Mouse (Mus musculus) neural tube, embryonic 11.5 days (tissue): ENCODE measurements around the gene Castor1. TPM values are rescaled to one million over a fixed set of nuclear protein-coding genes. Genes with fewer than 3 reads are reported as not detected.

Experiments used
- ATAC-seq: fragments of 200-750 bp; cut with Nextera tagmentation; 2 replicates; pipeline ENCODE4 v1.8.0; 2017; ENCODE audit warnings: moderate number of reproducible peaks, mild to moderate bottlenecking, moderate TSS enrichment, moderate library complexity; ENCODE audit not compliant: insufficient read depth, low FRiP score, low TSS enrichment
- DNase-seq: peaks from one replicate; pipeline ENCODE4 v3.0.0-alpha.2; 2015; ENCODE audit warnings: low spot score
- H3K27ac ChIP-seq: fragments of 300-500 bp; sonication (generic); 2 replicates; pipeline ENCODE4 v1.5.1; 2014; ENCODE audit warnings: low read depth, mild to moderate bottlenecking, low read length
- H3K27me3 ChIP-seq: fragments of 300-500 bp; sonication (generic); 2 replicates; pipeline ENCODE4 v1.6.1; 2014; ENCODE audit warnings: mild to moderate bottlenecking, low read length, mixed read lengths; ENCODE audit not compliant: control insufficient read depth, insufficient read depth
- H3K36me3 ChIP-seq: fragments of 300-500 bp; sonication (generic); 2 replicates; pipeline ENCODE4 v1.6.1; 2014; ENCODE audit warnings: mild to moderate bottlenecking, low read length, moderate library complexity, mixed read lengths; ENCODE audit not compliant: control insufficient read depth, insufficient read depth
- H3K4me1 ChIP-seq: fragments of 300-500 bp; sonication (generic); 2 replicates; pipeline ENCODE4 v1.6.1; 2014; ENCODE audit warnings: low read length, mixed read lengths; ENCODE audit not compliant: control insufficient read depth, insufficient read depth
- H3K4me2 ChIP-seq: fragments of 300-500 bp; sonication (generic); 2 replicates; pipeline ENCODE4 v1.6.1; 2014; ENCODE audit warnings: low read depth, mild to moderate bottlenecking, moderate library complexity
- H3K4me3 ChIP-seq: fragments of 300-500 bp; sonication (generic); 2 replicates; pipeline ENCODE4 v1.5.1; 2014; ENCODE audit warnings: low read depth, low read length
- H3K9ac ChIP-seq: fragments of 300-500 bp; sonication (generic); 2 replicates; pipeline ENCODE4 v1.6.1; 2014; ENCODE audit warnings: mild to moderate bottlenecking, low read length
- H3K9me3 ChIP-seq: fragments of 300-500 bp; sonication (generic); 2 replicates; pipeline ENCODE4 v1.6.1; 2016; ENCODE audit warnings: low read length; ENCODE audit not compliant: control insufficient read depth
- WGBS: fragments of 180-500 bp; shearing (Covaris S2); extraction: QIAGEN DNeasy Blood & Tissue Kit; methylation state at CpG from one replicate; pipeline ENCODE4 v1.1.7; 2014; 5-methylcytosine and 5-hydroxymethylcytosine counted together
- polyA plus RNA-seq: library from polyadenylated mRNA; unstranded; fragments of >200 nt; fragmentation: Nextera tagmentation; extraction: Ambion mirVana; gene quantifications from 2 replicates; pipeline ENCODE4 v1.2.1, GENCODE M21; 2014

Gene Castor1
- polyA plus RNA-seq, 1 experiment from 2014 or later = 2.1 TPM

DNA sequence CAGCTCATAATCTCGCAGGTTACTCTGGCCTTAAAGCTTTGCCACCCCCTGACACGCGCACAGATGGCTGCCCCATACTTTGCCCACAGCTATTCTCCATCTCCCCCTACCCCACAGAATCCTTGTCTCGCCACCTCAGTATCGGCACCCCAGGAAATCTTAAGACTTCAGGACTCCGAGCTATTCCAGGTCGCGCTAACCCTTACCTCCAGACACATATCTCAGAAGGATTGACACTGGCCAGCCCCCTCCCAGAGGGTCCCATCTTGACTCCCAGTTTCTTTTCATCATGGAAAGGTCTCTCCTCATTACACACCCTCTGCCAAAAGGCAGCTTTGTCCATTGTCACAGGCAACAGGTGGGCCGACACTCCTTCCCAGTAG is 30.7 kb upstream of the Castor1 start:
- Histone ChIP-seq H3K36me3 (no peaks in the 10 kb centered on the region), H3K4me1 (peaks cover 5% of the 10 kb centered on the region), H3K4me2 (peak overlapping the region; percentile 90), H3K9ac (peak overlapping the region; percentile 86), H3K27me3 (no peaks in the 10 kb centered on the region), H3K9me3 (no peaks in the 10 kb centered on the region), H3K4me3 (peak overlapping the region; percentile 83), H3K27ac (no peak overlapping the region)
- 21% methylated on average over 9 of the region's 9 CpGs for WGBS
- ATAC-seq (peak; percentile 25; the same call in 1 of the 2 replicates), DNase-seq (no peak)

DNA sequence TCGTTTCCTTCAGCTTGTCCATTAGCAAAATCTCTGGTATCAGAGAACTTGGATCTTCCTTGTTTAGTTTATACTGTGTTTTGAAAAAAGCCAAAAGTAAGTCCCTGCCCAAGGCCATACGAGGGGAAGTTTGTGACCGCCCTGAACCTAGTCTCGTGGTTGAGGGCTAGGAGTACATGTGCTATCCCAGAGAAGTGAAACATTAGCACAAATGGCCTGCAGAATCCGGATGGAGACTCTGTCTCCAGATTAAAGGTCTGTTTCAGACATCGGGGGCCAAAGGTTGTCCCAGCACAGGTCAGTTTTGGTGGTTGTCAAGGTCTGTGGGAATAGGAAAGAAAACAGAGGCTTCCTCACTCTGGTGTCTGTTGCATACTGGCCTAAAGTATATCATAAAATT is 28.8 kb upstream of the Castor1 start:
- Histone ChIP-seq H3K4me3 (no peak overlapping the region), H3K27me3 (no peaks in the 10 kb centered on the region), H3K36me3 (no peaks in the 10 kb centered on the region), H3K9ac (no peak overlapping the region), H3K4me1 (peaks cover 5% of the 10 kb centered on the region), H3K27ac (no peak overlapping the region), H3K9me3 (no peaks in the 10 kb centered on the region), H3K4me2 (no peak overlapping the region)
- WGBS = 86% methylated on average over 6 of the region's 6 CpGs
- DNase-seq (no peak), ATAC-seq (no peak)

DNA sequence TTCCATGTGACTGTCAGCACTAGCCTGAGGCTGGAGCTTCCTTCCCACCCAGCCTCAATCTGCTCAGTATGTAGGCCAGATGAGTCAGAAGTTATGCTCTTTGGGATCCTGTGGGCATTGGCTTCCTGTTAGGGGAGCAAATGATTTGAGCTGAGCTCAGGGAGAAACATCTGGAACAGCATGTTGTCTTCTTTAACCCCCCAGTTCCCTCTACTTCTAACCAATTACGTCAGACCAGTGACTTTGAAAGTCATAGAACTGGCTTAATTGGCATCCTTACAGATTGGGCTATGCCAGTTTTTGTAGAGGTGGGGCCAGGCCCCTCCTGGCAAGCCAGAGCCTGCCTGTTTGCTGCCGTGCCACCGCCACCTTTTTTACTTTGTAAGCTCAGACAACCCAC is 27.3 kb upstream of the Castor1 start:
- no peaks in the 10 kb centered on the region for H3K36me3 ChIP-seq
- H3K9ac ChIP-seq = no peak overlapping the region
- DNase-seq (no peak), ATAC-seq (no peak)
- H3K4me1 ChIP-seq = peaks cover 5% of the 10 kb centered on the region
- WGBS = 84% methylated on average over 3 of the region's 3 CpGs
- H3K27me3 ChIP-seq = no peaks in the 10 kb centered on the region
- no peak overlapping the region for H3K27ac ChIP-seq
- H3K4me2 ChIP-seq = no peak overlapping the region
- no peak overlapping the region for H3K4me3 ChIP-seq
- H3K9me3 ChIP-seq = no peaks in the 10 kb centered on the region

GRCm38 (mm10) chr11:4192757-4193156 is 25.3 kb upstream of the Castor1 start:
- Histone ChIP-seq H3K9me3 (no peaks in the 10 kb centered on the region), H3K9ac (no peak overlapping the region), H3K36me3 (no peaks in the 10 kb centered on the region), H3K27me3 (no peaks in the 10 kb centered on the region), H3K4me1 (no peaks in the 10 kb centered on the region), H3K4me2 (no peak overlapping the region), H3K27ac (no peak overlapping the region), H3K4me3 (no peak overlapping the region)
- no peak for ATAC-seq
- no peak for DNase-seq
- 80% methylated on average over 3 of the region's 3 CpGs for WGBS

DNA sequence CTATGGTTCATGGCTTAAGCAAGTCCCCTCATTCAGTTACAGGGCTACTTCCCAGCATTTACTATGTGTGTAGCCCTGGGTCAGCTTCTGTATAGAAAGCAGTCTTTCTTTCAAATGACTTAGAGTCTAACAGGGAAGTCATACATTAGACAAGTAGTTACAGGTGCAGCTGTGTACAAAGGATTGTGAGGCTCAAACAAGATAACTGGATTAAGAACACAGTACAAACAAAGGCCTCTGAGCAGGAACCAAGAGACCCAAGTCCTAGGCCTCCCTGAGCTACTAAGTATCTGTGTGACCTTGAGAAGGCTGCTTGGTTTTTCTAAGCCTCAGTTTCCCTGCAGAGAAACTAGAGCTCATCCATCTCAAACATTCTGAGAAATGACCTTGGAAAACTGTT is 24.6 kb upstream of the Castor1 start:
- ATAC-seq = no peak
- Histone ChIP-seq H3K27me3 (no peaks in the 10 kb centered on the region), H3K4me2 (no peak overlapping the region)

GRCm38 (mm10) chr11:4195597-4196031 is 22.4 kb upstream of the Castor1 start:
- DNase-seq (no peak), ATAC-seq (no peak)
- no peaks in the 10 kb centered on the region for H3K4me1 ChIP-seq
- H3K9ac ChIP-seq = no peak overlapping the region
- H3K4me2 ChIP-seq = no peak overlapping the region
- no peaks in the 10 kb centered on the region for H3K9me3 ChIP-seq
- H3K27me3 ChIP-seq = no peaks in the 10 kb centered on the region
- no peak overlapping the region for H3K4me3 ChIP-seq
- 83% methylated on average over 3 of the region's 3 CpGs for WGBS
- H3K36me3 ChIP-seq = no peaks in the 10 kb centered on the region
- H3K27ac ChIP-seq = no peak overlapping the region

More for the DNA sequence above, 24.6 kb upstream of the Castor1 start:
- Histone ChIP-seq H3K9ac (no peak overlapping the region), H3K4me3 (no peak overlapping the region), H3K27ac (no peak overlapping the region), H3K9me3 (no peaks in the 10 kb centered on the region), H3K4me1 (no peaks in the 10 kb centered on the region), H3K36me3 (no peaks in the 10 kb centered on the region)
- DNase-seq = no peak

DNA sequence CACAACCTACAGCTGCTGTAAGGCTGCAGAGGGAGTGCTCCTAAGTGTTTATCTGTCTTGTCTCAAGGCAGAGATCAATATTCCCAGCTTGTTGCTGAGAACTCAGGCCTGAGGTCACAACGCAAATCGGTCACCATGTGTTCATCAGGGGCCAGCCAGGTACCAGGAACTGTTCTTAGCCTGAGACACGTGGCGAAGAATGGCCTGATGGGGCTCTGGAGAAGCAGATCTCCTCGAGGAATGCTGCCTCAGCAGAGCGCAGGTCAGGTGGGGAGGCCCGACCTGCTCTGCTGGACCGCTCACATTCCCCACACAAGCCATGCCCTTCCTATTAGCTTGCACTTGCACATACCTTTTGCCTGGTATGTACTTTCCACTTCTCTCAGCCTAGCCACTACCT is 21.4 kb upstream of the Castor1 start:
- DNase-seq (no peak), ATAC-seq (no peak)
- H3K4me3 ChIP-seq = no peak overlapping the region
- no peaks in the 10 kb centered on the region for H3K36me3 ChIP-seq
- no peak overlapping the region for H3K9ac ChIP-seq
- WGBS = 68% methylated on average over 8 of the region's 8 CpGs
- H3K27me3 ChIP-seq = no peaks in the 10 kb centered on the region
- H3K4me2 ChIP-seq = no peak overlapping the region
- H3K9me3 ChIP-seq = no peaks in the 10 kb centered on the region
- H3K4me1 ChIP-seq = no peaks in the 10 kb centered on the region
- no peak overlapping the region for H3K27ac ChIP-seq

- H3K36me3 ChIP-seq = no peaks in the 10 kb centered on the region
- no peaks in the 10 kb centered on the region for H3K9me3 ChIP-seq
- 74% methylated on average over 1 of the region's 1 CpGs for WGBS
- H3K27ac ChIP-seq = no peak overlapping the region
- ATAC-seq (no peak), DNase-seq (no peak)
- no peak overlapping the region for H3K9ac ChIP-seq
- H3K4me3 ChIP-seq = no peak overlapping the region
- no peaks in the 10 kb centered on the region for H3K4me1 ChIP-seq
- H3K4me2 ChIP-seq = no peak overlapping the region
- H3K27me3 ChIP-seq = no peaks in the 10 kb centered on the region
Observed at GRCm38 (mm10) chr11:4197691-4198090, 20.3 kb upstream of the Castor1 start.

- Histone ChIP-seq H3K9me3 (no peaks in the 10 kb centered on the region), H3K27ac (no peak overlapping the region), H3K9ac (no peak overlapping the region), H3K4me1 (no peaks in the 10 kb centered on the region), H3K27me3 (no peaks in the 10 kb centered on the region), H3K4me2 (no peak overlapping the region), H3K36me3 (no peaks in the 10 kb centered on the region), H3K4me3 (no peak overlapping the region)
- DNase-seq = no peak
- 85% methylated on average over 11 of the region's 11 CpGs for WGBS
- no peak for ATAC-seq
Observed at GRCm38 (mm10) chr11:4201981-4202700, 15.9 kb upstream of the Castor1 start.
